Mouse (Mus musculus) CD4-positive, CD25-positive, alpha-beta regulatory T cell, adult 2 months (primary cell): ENCODE data around the gene Tpp2.
"Not testable (repeated sequence)": the region's sequence is repeated elsewhere in the genome, so short reads cannot be mapped to it uniquely, and the experiment has no call there.

Experiments used
- DNase-seq: peaks from one replicate; pipeline ENCODE4 v3.0.0-alpha.2; 2012; ENCODE audit warnings: low read depth, low spot score

Gene Tpp2

DNA sequence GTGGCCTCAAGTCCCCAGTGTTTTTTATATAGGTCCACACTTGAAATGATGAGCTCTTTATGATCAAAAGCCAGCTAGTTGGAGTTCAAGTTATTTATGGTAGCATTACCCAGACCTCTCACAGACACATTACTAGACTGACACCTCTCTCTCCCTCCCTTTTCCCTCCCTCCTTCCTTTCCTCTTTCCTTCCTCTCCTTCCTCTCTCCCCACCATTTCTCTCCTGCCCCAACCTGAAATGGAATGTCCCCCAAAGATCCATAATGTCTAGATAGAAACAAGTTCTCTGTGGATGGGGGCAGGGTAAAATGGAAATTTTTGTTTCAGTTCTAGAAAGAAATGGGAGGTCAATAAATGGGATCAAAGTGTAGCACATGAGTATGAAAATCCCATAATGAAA lies 86.5 kb downstream of the Tpp2 start, which contains the start of gene Mettl21c:
Mettl21c (minus strand) TSS at position 101 of the 400 bp plus-strand sequence.
- no peak for DNase-seq

DNA sequence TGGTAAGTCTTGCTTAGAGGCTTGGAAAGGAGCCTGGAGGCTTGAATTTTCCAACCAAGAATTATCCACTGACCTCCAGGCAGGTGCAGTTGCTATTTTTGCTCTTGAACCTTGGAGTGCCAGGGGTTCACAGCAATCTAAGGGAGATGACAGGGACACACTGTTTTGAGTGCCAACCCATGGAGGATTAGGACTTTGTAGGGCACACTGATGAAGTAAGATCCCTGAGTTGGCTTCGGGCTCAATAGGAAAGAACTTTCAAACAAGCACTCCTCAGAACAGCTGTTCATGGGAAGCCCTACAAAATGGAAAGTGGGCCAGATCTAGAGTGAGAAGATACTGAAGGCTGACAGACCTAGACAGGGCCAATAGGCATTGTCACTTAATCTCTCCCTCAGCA lies 89.2 kb downstream of the Tpp2 start:
- DNase-seq, result no peak

DNA sequence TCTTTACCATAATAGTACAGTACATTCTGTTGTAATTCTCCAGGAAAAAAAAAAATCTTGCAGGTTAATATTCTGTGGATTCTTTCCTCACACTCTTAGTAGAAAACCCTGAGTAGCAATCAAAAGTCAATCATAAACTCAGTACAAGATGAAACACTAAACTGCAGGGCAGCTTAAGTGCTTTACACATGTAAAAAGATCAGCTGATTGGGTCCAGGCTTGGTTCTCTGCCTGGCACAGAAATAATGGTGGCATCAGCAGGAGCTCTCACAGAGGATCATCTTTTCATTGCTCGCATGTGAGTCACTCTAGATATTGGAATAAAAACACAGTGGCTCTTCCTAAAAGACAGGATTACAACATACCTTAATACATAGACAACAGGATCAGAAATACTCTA lies 94.2 kb downstream of the Tpp2 start:
- no peak for DNase-seq

DNA sequence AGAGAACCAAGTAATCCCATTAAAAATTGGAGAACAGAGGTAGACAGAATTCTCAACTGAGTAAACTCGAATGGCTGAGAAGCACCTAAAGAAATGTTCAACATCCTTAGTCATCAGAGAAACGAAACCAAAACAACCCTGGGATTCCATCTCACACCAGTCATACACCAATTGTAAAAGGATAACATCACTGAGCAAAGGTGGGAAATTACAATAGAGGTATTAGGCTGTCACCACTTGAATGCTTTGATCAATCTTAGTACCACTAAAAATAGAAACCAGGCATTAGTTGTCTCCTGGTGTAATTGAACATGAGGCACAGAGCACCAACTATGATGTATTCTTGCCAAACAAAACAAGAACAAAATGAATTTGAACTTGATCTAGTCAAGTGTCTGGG lies 98.8 kb downstream of the Tpp2 start:
- DNase-seq, result no peak

DNA sequence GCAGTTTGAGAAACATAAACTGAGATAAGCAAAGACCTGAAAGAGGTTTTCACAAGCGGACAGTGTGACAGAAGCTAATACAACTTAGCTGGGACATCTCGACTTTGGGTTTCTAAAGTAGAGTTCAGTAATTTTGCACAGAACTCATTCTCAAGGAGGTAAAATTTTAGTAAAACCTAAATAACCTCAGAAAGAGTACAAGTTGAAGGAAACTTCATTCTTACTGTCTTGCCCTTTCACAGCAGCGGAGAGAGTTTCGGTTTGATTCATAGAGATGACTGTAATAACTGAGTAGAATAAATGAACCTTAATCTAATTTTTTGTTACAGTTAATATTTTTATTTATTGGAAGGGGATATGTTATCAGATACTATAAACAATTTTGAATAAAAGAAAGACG lies 99.5 kb downstream of the Tpp2 start:
- DNase-seq, result no peak

DNA sequence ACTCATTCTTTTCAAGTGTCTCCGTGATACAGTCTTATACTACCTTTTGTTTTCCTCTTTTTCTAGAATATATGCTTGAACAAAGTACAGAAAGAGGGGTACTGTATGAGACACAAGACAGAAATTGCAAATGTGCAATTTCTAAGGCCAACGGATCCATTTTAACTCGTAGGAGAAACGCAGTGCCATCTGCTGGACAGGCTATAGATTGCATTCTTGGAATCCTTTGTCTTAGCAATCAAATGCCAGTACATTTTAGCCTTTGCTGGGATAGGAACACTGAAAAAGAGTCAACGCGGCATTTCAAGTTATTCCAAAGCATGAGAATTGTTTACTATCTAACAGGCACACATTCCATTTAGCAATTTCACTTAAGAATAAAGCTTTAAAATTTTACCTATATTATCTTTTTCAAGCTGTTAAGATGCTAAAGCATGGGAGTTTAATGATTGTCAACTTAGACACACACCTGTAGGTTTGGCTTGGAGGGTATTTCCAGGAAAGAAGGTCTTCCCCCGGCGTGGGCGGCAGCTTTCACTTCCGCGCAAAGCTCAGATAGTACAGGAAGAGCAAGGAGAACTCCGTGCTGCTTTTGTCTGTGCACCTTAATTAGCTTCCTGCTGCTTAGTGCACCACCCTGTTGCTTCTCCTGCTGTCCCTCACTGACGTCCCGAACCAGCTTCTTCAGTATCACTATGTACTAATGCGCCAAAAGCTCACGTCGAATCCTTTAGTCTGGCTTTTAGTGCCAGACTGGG lies 108.5 kb downstream of the Tpp2 start:
- DNase-seq, result peak; percentile 87

DNA sequence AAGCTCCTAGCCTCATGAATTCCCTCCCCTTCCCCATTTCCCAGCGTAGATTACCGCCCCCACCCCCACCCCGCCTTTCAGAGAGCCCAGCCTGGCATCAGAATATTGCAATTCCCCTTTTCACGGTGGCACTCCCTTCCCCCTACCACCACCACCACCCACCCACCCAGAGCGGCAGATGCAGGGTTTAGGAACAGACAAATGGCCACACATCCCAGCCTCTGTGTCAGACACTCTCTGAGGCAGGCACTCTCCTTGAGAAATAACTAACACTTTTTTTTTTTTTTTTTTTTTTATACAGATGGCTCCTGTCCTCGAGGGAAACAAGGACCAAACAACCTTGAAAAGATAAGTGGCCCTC lies 109.1 kb downstream of the Tpp2 start:
- no peak for DNase-seq

DNA sequence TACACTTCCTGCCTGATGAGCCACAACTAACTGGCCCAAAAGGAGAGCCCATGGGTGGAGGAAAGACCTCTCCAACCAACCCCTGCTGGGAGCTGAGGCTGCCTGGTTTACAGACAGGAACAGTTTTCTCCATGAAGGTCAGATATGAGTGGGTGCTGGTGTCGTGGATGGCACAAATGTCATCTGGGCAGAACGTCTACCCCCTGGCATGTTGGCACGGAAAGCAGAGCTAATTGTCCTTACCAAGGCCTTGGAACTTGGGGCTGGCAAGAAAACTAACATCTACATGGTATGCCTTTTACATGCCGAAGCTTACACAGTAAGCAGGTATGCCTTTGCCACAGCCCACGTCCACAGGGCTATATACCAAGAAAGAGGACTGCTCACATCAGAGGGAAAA lies 112.2 kb downstream of the Tpp2 start:
- not testable (repeated sequence) for DNase-seq

DNA sequence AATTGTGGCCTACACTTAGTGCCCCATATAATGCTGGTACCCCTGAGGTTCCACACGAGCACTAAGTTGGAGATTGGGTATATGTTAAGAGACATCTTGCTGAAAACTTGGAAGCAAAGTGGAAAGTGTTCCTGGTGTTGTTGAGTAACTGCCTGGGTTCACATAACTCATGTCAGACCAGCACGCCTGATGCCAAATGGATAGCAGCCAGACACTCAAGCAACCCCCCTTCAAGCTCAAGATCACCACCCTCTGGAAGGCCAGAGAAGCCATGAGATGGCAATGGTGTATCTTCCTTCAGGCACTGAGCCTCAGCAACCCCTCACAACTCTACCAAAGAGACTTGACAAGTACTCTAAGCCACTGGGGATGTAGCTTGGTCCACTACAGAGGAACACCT lies 113.1 kb downstream of the Tpp2 start:
- DNase-seq, result no peak
